Mouse (Mus musculus) urinary bladder, postnatal 25 days (tissue): Measurements from ENCODE around the gene Tnrc6a.
"Not testable (repeated sequence)": the region's sequence is repeated elsewhere in the genome, so short reads cannot be mapped to it uniquely, and the experiment has no call there.

ENCODE experiments used
- DNase-seq: peaks from one replicate; pipeline ENCODE4 v3.0.0; 2022; ENCODE audit warnings: low spot score

Tnrc6a gene

GRCm38 (mm10) chr7:123123665-123124298, at the start of gene Tnrc6a:
Gene Tnrc6a (plus strand): TSS chr7:123123885.
- peak; percentile 91 for DNase-seq

GRCm38 (mm10) chr7:123082236-123082635, 41.4 kb upstream of the Tnrc6a start:
- DNase-seq = no peak

GRCm38 (mm10) chr7:123083441-123084123, 40.1 kb upstream of the Tnrc6a start:
- DNase-seq = no peak

- no peak for DNase-seq
Observed at GRCm38 (mm10) chr7:123084180-123084691, 39.4 kb upstream of the Tnrc6a start.

DNA sequence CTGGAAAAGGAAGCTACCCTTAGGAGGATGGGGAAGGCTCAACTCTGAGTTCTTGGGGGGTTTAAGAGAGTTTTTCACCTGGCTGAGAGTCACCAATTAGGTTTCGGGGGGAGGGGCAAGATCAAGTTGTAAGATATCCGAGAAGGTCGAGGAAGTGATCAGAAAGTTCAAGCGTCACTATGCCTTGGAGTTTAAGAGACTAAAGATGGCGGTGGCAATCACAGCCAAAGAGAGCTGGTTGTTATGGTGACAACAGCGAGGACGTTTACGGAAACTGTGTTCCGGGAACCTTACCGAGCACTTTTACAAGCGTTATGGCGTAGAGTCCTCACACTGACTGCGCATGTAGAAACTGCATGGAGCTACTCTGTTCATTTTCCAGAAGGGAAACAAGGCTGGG, 39.0 kb upstream of the Tnrc6a start:
- DNase-seq = no peak

GRCm38 (mm10) chr7:123088920-123089319, 34.8 kb upstream of the Tnrc6a start:
- DNase-seq = no peak

- DNase-seq = no peak
Observed at GRCm38 (mm10) chr7:123096344-123097120, 27.2 kb upstream of the Tnrc6a start.

GRCm38 (mm10) chr7:123097891-123098750, 25.6 kb upstream of the Tnrc6a start:
- peak; percentile 67 for DNase-seq

- DNase-seq = no peak
Observed at GRCm38 (mm10) chr7:123101295-123101694, 22.4 kb upstream of the Tnrc6a start.

GRCm38 (mm10) chr7:123105381-123105780, 18.3 kb upstream of the Tnrc6a start:
- DNase-seq = not testable (repeated sequence)

GRCm38 (mm10) chr7:123105906-123106305, 17.8 kb upstream of the Tnrc6a start:
- no peak for DNase-seq

- DNase-seq = no peak
Observed at GRCm38 (mm10) chr7:123106326-123106725, 17.4 kb upstream of the Tnrc6a start.

DNA sequence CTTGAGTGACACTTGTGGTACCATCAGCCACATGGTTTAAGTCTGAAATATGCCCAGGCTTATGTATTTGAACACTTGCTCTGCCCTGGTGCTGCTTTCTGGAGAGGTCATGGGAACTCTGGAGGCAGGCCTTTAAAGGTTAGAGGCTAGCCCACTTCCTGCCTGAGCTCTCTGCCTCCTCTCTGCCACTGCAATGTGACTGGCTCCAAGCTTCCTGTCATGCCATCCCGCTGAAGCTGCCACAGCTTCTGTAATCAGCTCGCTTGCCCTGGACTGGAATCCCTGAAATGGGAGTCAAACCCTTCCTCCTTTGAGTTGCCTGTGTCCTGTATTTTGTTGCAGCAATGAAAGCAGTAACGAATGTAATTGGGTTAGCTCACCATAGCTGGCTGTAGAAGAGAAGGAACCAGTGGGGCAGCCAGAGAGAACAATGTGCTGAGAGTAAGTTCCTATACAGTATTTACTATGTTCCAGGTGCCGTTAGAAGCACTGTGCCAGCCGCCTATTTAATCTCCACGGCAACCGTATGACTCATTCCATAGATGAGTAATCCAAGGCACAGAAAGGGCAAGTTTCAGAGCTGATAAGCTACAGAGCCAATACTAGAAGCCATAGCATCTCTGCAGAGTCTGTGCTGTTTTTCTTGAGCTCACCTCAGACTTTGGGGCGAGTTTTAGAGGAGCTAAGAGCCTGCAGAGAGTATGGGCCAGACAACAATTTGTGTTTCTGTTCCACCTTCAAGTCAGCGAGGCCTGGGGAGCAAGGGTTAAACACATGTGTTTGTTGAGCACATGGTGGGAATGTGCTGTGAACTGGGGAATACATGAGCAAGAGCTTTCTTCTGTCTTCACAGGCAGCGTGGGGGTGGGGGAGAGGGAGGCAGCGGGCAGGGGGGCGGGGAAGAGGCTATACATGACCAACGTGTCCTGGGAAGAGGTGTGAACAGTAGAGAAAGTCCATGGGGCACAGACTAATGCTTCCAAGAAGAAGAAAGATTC, 15.3 kb upstream of the Tnrc6a start:
- no peak for DNase-seq

DNA sequence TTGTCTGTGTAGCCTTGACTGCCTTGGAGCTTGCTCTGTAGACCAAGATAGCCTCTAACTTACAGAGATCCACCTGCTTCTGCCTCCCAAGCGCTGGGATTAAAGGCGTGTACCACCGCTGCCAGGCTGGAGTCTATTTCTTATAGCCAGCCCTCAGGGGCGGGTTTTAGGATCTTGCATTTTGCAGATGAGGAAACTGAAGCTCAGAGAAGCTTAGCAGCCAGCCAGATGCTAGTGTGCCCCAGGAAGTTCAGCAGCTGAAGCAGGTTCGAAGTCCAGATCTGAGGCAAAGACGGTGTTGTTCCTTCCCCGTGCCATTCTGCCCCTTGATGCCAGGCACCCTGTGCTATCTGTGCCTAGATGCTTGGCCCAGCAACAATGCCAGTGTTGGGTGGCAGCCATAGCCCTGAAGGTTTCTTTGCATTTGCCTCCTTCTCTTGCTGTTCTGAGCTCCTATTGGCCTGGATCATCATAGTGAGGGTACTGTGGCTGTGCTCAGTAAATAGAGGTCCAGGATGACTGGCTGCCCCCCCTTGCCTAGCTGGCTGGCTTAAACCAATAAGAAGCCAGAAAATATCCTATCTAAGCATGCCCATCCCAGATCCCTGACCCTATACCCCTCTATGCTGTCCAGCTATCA, 14.2 kb upstream of the Tnrc6a start:
- no peak for DNase-seq

GRCm38 (mm10) chr7:123110135-123110534, 13.6 kb upstream of the Tnrc6a start:
- peak; percentile 26 for DNase-seq

DNA sequence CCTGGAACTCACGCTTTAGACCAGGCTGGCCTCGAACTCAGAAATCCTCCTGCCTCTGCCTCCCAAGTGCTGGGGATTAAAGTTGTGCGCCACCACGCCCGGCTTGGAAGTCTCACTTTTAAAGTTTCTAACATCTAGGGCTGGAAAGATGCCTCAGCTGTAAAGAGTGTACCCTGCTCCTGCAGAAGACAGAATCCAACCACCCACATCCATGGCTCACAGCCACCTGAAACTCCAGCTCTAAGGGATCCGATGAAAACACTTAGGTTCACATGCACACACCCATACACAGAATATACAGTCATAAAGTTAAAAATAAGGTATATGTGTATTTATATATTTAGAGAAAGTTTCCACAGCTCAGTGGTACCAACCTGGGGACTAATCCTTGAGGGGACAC, 10.1 kb upstream of the Tnrc6a start:
- no peak for DNase-seq

GRCm38 (mm10) chr7:123116799-123117198, 6.9 kb upstream of the Tnrc6a start:
- DNase-seq = no peak

- DNase-seq = no peak
Observed at GRCm38 (mm10) chr7:123117209-123117608, 6.5 kb upstream of the Tnrc6a start.

GRCm38 (mm10) chr7:123120516-123120915, 3.2 kb upstream of the Tnrc6a start:
- DNase-seq = no peak

DNA sequence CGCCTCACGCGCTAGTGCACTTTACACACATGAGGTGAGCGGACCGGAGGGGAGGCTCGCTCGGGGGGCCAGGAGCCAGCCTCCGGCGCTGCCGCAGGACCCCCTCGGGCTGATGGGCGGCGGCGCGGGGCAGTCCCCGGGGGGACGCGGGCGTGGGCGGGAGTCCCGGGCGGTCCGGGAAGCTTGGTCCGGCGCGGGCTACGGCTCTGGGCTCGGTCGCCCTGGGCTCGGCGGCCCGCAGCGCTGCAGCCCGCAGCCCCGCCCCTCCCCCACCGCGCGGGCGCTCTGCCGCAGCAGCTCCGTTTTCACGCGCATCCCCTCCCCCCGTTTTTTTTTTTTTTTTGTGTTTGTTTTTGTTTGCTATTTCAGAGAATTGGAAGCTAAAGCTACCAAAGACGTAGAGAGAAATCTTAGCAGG, 623 bp downstream of the Tnrc6a start:
- DNase-seq = no peak
